Mouse (Mus musculus): ENCODE measurements around the gene Ccdc130. TPM values are rescaled to one million over a fixed set of nuclear protein-coding genes. Genes with fewer than 3 reads are reported as not detected.
"Not testable (repeated sequence)": the region's sequence is repeated elsewhere in the genome, so short reads cannot be mapped to it uniquely, and the experiment has no call there.

The Ccdc130 gene
- polyA plus RNA-seq (2017; shearing (Covaris generic)), result 10 to 100 TPM; 52.0 to 56.6 TPM

GRCm38 (mm10) chr8:84269950-84270773 is at the start of gene Ccdc130:
Gene Ccdc130 (minus strand): TSS chr8:84270380.
- ATAC-seq, result peak; percentile 97

GRCm38 (mm10) chr8:84308376-84308775 is 38.2 kb upstream of the Ccdc130 start:
- ATAC-seq, result no peak

GRCm38 (mm10) chr8:84303951-84304350 is 33.8 kb upstream of the Ccdc130 start:
- ATAC-seq, result no peak

- ATAC-seq, result no peak
These were observed 27.0 kb upstream of the Ccdc130 start for GRCm38 (mm10) chr8:84297029-84297785.

- no peak for ATAC-seq
These were observed 21.5 kb upstream of the Ccdc130 start for GRCm38 (mm10) chr8:84291688-84292087.

- ATAC-seq, result no peak
These were observed 20.9 kb upstream of the Ccdc130 start for GRCm38 (mm10) chr8:84291086-84291485.

- no peak for ATAC-seq
These were observed 18.7 kb upstream of the Ccdc130 start for GRCm38 (mm10) chr8:84288892-84289291.

- not testable (repeated sequence) for ATAC-seq
These were observed 15.5 kb upstream of the Ccdc130 start for GRCm38 (mm10) chr8:84285665-84286064.

- no peak for ATAC-seq
These were observed 14.5 kb upstream of the Ccdc130 start for GRCm38 (mm10) chr8:84284608-84285063.

- no peak for ATAC-seq
These were observed 10.6 kb upstream of the Ccdc130 start for GRCm38 (mm10) chr8:84280777-84281176.

- no peak for ATAC-seq
These were observed 6.3 kb upstream of the Ccdc130 start for GRCm38 (mm10) chr8:84276447-84276846.

- no peak for ATAC-seq
These were observed 3.8 kb upstream of the Ccdc130 start for GRCm38 (mm10) chr8:84273968-84274367.

- no peak for ATAC-seq
These were observed 2.1 kb upstream of the Ccdc130 start for GRCm38 (mm10) chr8:84272302-84272701.

GRCm38 (mm10) chr8:84261098-84261497 is 9.1 kb downstream of the Ccdc130 start:
- ATAC-seq, result no peak

- ATAC-seq, result peak; percentile 79
These were observed 13.2 kb downstream of the Ccdc130 start, which contains the start of gene Mri1 for GRCm38 (mm10) chr8:84256822-84257610. Gene Mri1 (minus strand): TSS chr8:84257326.

GRCm38 (mm10) chr8:84256458-84256821 is 13.7 kb downstream of the Ccdc130 start:
- ATAC-seq, result peak; percentile 82

GRCm38 (mm10) chr8:84255858-84256257 is 14.3 kb downstream of the Ccdc130 start:
- no peak for ATAC-seq

- peak; percentile 100 for ATAC-seq
These were observed 20.7 kb downstream of the Ccdc130 start, which contains the start of gene D8Ertd738e for GRCm38 (mm10) chr8:84249257-84250170. Gene D8Ertd738e (minus strand): TSS chr8:84249719.

GRCm38 (mm10) chr8:84241821-84242220 is 28.4 kb downstream of the Ccdc130 start:
- ATAC-seq, result no peak

GRCm38 (mm10) chr8:84241167-84241566 is 29.0 kb downstream of the Ccdc130 start:
- ATAC-seq, result no peak

- peak; percentile 23 for ATAC-seq
These were observed 32.5 kb downstream of the Ccdc130 start for GRCm38 (mm10) chr8:84237542-84238229.

Measured in CD4-positive, CD25-positive, alpha-beta regulatory T cell, adult 4 months (primary cell).